Mouse (Mus musculus): ENCODE data around the gene Crebl2. TPM values are rescaled to one million over a fixed set of nuclear protein-coding genes. Genes with fewer than 3 reads are reported as not detected.

Gene Crebl2
- polyA plus RNA-seq, 1 experiment from 2014 or later = 2.1 TPM

- Histone ChIP-seq H3K27ac (replicated peaks) (no peak overlapping the region), H3K36me3 (replicated peaks) (peaks cover 38% of the 10 kb centered on the region), H3K4me2 (no peak overlapping the region), H3K4me1 (replicated peaks) (peaks cover under 1% of the 10 kb centered on the region; the same call in 1 of the 2 replicates), H3K4me3 (replicated peaks) (no peak overlapping the region), H3K9me3 (replicated peaks) (no peaks in the 10 kb centered on the region), H3K9ac (no peak overlapping the region), H3K27me3 (no peaks in the 10 kb centered on the region)
- WGBS (ENCODE audit: insufficient replicate concordance) = 70% methylated on average over 5 of the region's 5 CpGs
- no peak for ATAC-seq (ENCODE audit: insufficient read depth)
Measured at GRCm38 (mm10) chr6:134854782-134855181, 24.8 kb downstream of the Crebl2 start.

- Histone ChIP-seq H3K9ac (no peak overlapping the region), H3K36me3 (replicated peaks) (peaks cover 30% of the 10 kb centered on the region), H3K9me3 (replicated peaks) (no peaks in the 10 kb centered on the region), H3K27me3 (no peaks in the 10 kb centered on the region), H3K27ac (replicated peaks) (no peak overlapping the region), H3K4me2 (no peak overlapping the region), H3K4me1 (replicated peaks) (peaks cover 8% of the 10 kb centered on the region; the same call in 1 of the 2 replicates), H3K4me3 (replicated peaks) (no peak overlapping the region)
- 80% methylated on average over 16 of the region's 16 CpGs for WGBS (ENCODE audit: insufficient replicate concordance)
- ATAC-seq (ENCODE audit: insufficient read depth) = no peak
Measured at GRCm38 (mm10) chr6:134855926-134856325, 26.0 kb downstream of the Crebl2 start.

- H3K4me2 ChIP-seq = no peak overlapping the region
- H3K4me3 ChIP-seq (replicated peaks) = no peak overlapping the region
- no peaks in the 10 kb centered on the region for H3K27me3 ChIP-seq
- no peak overlapping the region for H3K9ac ChIP-seq
- no peak for ATAC-seq (ENCODE audit: insufficient read depth)
- peaks cover 18% of the 10 kb centered on the region for H3K36me3 ChIP-seq (replicated peaks)
- WGBS (ENCODE audit: insufficient replicate concordance) = 78% methylated on average over 6 of the region's 6 CpGs
- no peaks in the 10 kb centered on the region for H3K9me3 ChIP-seq (replicated peaks)
- no peak overlapping the region for H3K27ac ChIP-seq (replicated peaks)
- H3K4me1 ChIP-seq (replicated peaks) = peaks cover 15% of the 10 kb centered on the region
Measured at GRCm38 (mm10) chr6:134859021-134859420, 29.1 kb downstream of the Crebl2 start.

- Histone ChIP-seq H3K36me3 (replicated peaks) (peaks cover 18% of the 10 kb centered on the region), H3K9me3 (replicated peaks) (no peaks in the 10 kb centered on the region), H3K4me2 (no peak overlapping the region), H3K4me1 (replicated peaks) (peaks cover 15% of the 10 kb centered on the region), H3K27me3 (no peaks in the 10 kb centered on the region), H3K27ac (replicated peaks) (0 out of 2 replicates have a peak overlapping the region, but pooled peaks have one; percentile 33), H3K9ac (no peak overlapping the region), H3K4me3 (replicated peaks) (no peak overlapping the region)
- 60% methylated on average over 4 of the region's 4 CpGs for WGBS (ENCODE audit: insufficient replicate concordance)
- peak; percentile 10; the same call in 1 of the 2 replicates for ATAC-seq (ENCODE audit: insufficient read depth)
Measured at GRCm38 (mm10) chr6:134860275-134860674, 30.3 kb downstream of the Crebl2 start.

GRCm38 (mm10) chr6:134861386-134861785 is 31.4 kb downstream of the Crebl2 start:
- Histone ChIP-seq H3K9ac (no peak overlapping the region), H3K4me2 (no peak overlapping the region), H3K9me3 (replicated peaks) (no peaks in the 10 kb centered on the region), H3K4me1 (replicated peaks) (peaks cover 15% of the 10 kb centered on the region), H3K4me3 (replicated peaks) (no peak overlapping the region), H3K27ac (replicated peaks) (no peak overlapping the region), H3K27me3 (no peaks in the 10 kb centered on the region), H3K36me3 (replicated peaks) (peaks cover 17% of the 10 kb centered on the region)
- WGBS (ENCODE audit: insufficient replicate concordance) = 83% methylated on average over 12 of the region's 12 CpGs
- no peak for ATAC-seq (ENCODE audit: insufficient read depth)

- 0 out of 2 replicates have a peak, but pooled peaks have one; percentile 23 for ATAC-seq (ENCODE audit: insufficient read depth)
- Histone ChIP-seq H3K4me1 (replicated peaks) (peaks cover 15% of the 10 kb centered on the region), H3K36me3 (replicated peaks) (peaks cover 8% of the 10 kb centered on the region; the same call in 1 of the 2 replicates), H3K27me3 (no peaks in the 10 kb centered on the region), H3K27ac (replicated peaks) (no peak overlapping the region), H3K4me2 (peak overlapping the region; percentile 38; the same call in 1 of the 2 replicates), H3K9ac (no peak overlapping the region), H3K4me3 (replicated peaks) (no peak overlapping the region), H3K9me3 (replicated peaks) (no peaks in the 10 kb centered on the region)
- 66% methylated on average over 13 of the region's 13 CpGs for WGBS (ENCODE audit: insufficient replicate concordance)
Measured at GRCm38 (mm10) chr6:134862671-134863104, 32.7 kb downstream of the Crebl2 start.

GRCm38 (mm10) chr6:134863146-134863545 is 33.2 kb downstream of the Crebl2 start:
- ATAC-seq (ENCODE audit: insufficient read depth) = 0 out of 2 replicates have a peak, but pooled peaks have one; percentile 23

GRCm38 (mm10) chr6:134866113-134866512 is 36.2 kb downstream of the Crebl2 start:
- ATAC-seq (ENCODE audit: insufficient read depth) = no peak
- no peaks in the 10 kb centered on the region for H3K27me3 ChIP-seq
- H3K9ac ChIP-seq = no peak overlapping the region
- 79% methylated on average over 7 of the region's 7 CpGs for WGBS (ENCODE audit: insufficient replicate concordance)
- H3K4me1 ChIP-seq (replicated peaks) = peaks cover 25% of the 10 kb centered on the region
- H3K9me3 ChIP-seq (replicated peaks) = no peaks in the 10 kb centered on the region
- no peak overlapping the region for H3K27ac ChIP-seq (replicated peaks)
- H3K4me2 ChIP-seq = no peak overlapping the region
- H3K4me3 ChIP-seq (replicated peaks) = no peak overlapping the region
- peaks cover 12% of the 10 kb centered on the region; the same call in 1 of the 2 replicates for H3K36me3 ChIP-seq (replicated peaks)

More at GRCm38 (mm10) chr6:134863146-134863545, 33.2 kb downstream of the Crebl2 start:
- Histone ChIP-seq H3K4me1 (replicated peaks) (peaks cover 15% of the 10 kb centered on the region), H3K27me3 (no peaks in the 10 kb centered on the region), H3K4me3 (replicated peaks) (0 out of 2 replicates have a peak overlapping the region, but pooled peaks have one; percentile 19), H3K4me2 (peak overlapping the region; percentile 38; the same call in 1 of the 2 replicates), H3K27ac (replicated peaks) (no peak overlapping the region), H3K9ac (no peak overlapping the region), H3K9me3 (replicated peaks) (no peaks in the 10 kb centered on the region), H3K36me3 (replicated peaks) (peaks cover 3% of the 10 kb centered on the region; the same call in 1 of the 2 replicates)
- WGBS (ENCODE audit: insufficient replicate concordance) = 4% methylated on average over 19 of the region's 19 CpGs

- peaks cover 12% of the 10 kb centered on the region; the same call in 1 of the 2 replicates for H3K36me3 ChIP-seq (replicated peaks)
- H3K27me3 ChIP-seq = no peaks in the 10 kb centered on the region
- no peak overlapping the region for H3K9ac ChIP-seq
- H3K4me2 ChIP-seq = no peak overlapping the region
- H3K4me3 ChIP-seq (replicated peaks) = no peak overlapping the region
- H3K4me1 ChIP-seq (replicated peaks) = peaks cover 35% of the 10 kb centered on the region
- no peaks in the 10 kb centered on the region for H3K9me3 ChIP-seq (replicated peaks)
- WGBS (ENCODE audit: insufficient replicate concordance) = 78% methylated on average over 3 of the region's 3 CpGs
- no peak overlapping the region for H3K27ac ChIP-seq (replicated peaks)
- no peak for ATAC-seq (ENCODE audit: insufficient read depth)
Measured at GRCm38 (mm10) chr6:134867325-134867724, 37.4 kb downstream of the Crebl2 start.

- WGBS (ENCODE audit: insufficient replicate concordance) = 51% methylated on average over 12 of the region's 12 CpGs
- Histone ChIP-seq H3K9me3 (replicated peaks) (no peaks in the 10 kb centered on the region), H3K9ac (no peak overlapping the region), H3K36me3 (replicated peaks) (peaks cover 12% of the 10 kb centered on the region; the same call in 1 of the 2 replicates), H3K4me1 (replicated peaks) (peaks cover 28% of the 10 kb centered on the region), H3K27me3 (no peaks in the 10 kb centered on the region), H3K4me2 (peak overlapping the region; percentile 23), H3K27ac (replicated peaks) (peak overlapping the region; percentile 72), H3K4me3 (replicated peaks) (no peak overlapping the region)
- peak; percentile 81 for ATAC-seq (ENCODE audit: insufficient read depth)
Measured at GRCm38 (mm10) chr6:134870209-134870742, 40.3 kb downstream of the Crebl2 start.

GRCm38 (mm10) chr6:134870887-134871286 is 40.9 kb downstream of the Crebl2 start:
- Histone ChIP-seq H3K4me1 (replicated peaks) (peaks cover 28% of the 10 kb centered on the region), H3K9ac (no peak overlapping the region), H3K4me2 (peak overlapping the region; percentile 23; the same call in 1 of the 2 replicates), H3K9me3 (replicated peaks) (no peaks in the 10 kb centered on the region), H3K27me3 (no peaks in the 10 kb centered on the region), H3K4me3 (replicated peaks) (no peak overlapping the region), H3K36me3 (replicated peaks) (peaks cover 12% of the 10 kb centered on the region; the same call in 1 of the 2 replicates), H3K27ac (replicated peaks) (peak overlapping the region; percentile 72)
- ATAC-seq (ENCODE audit: insufficient read depth) = peak; percentile 73
- 31% methylated on average over 4 of the region's 4 CpGs for WGBS (ENCODE audit: insufficient replicate concordance)

Measured in liver, embryonic 15.5 days (tissue).